Mouse (Mus musculus) lung, postnatal 0 days (tissue): ENCODE results near the gene Ncam1. TPM values are rescaled to one million over a fixed set of nuclear protein-coding genes. Genes with fewer than 3 reads are reported as not detected.

ENCODE experiments used
- ATAC-seq: fragments of 200-750 bp; cut with Nextera tagmentation; 2 replicates; pipeline ENCODE4 v1.8.0; 2017; ENCODE audit warnings: moderate library complexity
- DNase-seq: peaks from one replicate; pipeline ENCODE4 v3.0.0-alpha.2; 2016; ENCODE audit warnings: low spot score
- H3K27ac ChIP-seq: fragments of 300-500 bp; sonication (generic); 2 replicates; pipeline ENCODE4 v1.5.1; 2014; ENCODE audit warnings: antibody characterized with exemption, mild to moderate bottlenecking, low read length, mixed read lengths
- H3K27me3 ChIP-seq: fragments of 300-500 bp; sonication (generic); replicated peaks from 2 replicates; pipeline ENCODE4 v1.6.1; 2014; ENCODE audit warnings: low read length, mixed read lengths; ENCODE audit not compliant: insufficient read depth
- H3K36me3 ChIP-seq: fragments of 300-500 bp; sonication (generic); 2 replicates; pipeline ENCODE4 v1.6.1; 2014; ENCODE audit warnings: low read length, mixed read lengths; ENCODE audit not compliant: insufficient read depth
- H3K4me1 ChIP-seq: fragments of 300-500 bp; sonication (generic); 2 replicates; pipeline ENCODE4 v1.6.1; 2014; ENCODE audit warnings: antibody characterized with exemption, low read depth, low read length, mixed read lengths; ENCODE audit not compliant: insufficient read depth
- H3K4me2 ChIP-seq: fragments of 300-500 bp; sonication (generic); replicated peaks from 2 replicates; pipeline ENCODE4 v1.6.1; 2014; ENCODE audit warnings: low read depth, mild to moderate bottlenecking, low read length, moderate library complexity, mixed read lengths
- H3K4me3 ChIP-seq: fragments of 300-500 bp; sonication (generic); 2 replicates; pipeline ENCODE4 v1.5.1; 2014; ENCODE audit warnings: low read depth, low read length
- H3K9ac ChIP-seq: fragments of 300-500 bp; sonication (generic); replicated peaks from 2 replicates; pipeline ENCODE4 v1.6.1; 2014; ENCODE audit warnings: low read depth, mild to moderate bottlenecking
- H3K9me3 ChIP-seq: fragments of 300-500 bp; sonication (generic); 2 replicates; pipeline ENCODE4 v1.6.1; 2016; ENCODE audit warnings: low read length, mixed read lengths
- CTCF ChIP-seq: IDR thresholded peaks from 2 replicates; pipeline ENCODE4 v1.5.1; 2016; ENCODE audit warnings: antibody characterized with exemption, mild to moderate bottlenecking
- EP300 ChIP-seq: IDR thresholded peaks from 2 replicates; pipeline ENCODE4 v1.6.1; 2016; ENCODE audit warnings: antibody characterized with exemption, mild to moderate bottlenecking, control low read depth
- WGBS: fragments of 180-500 bp; shearing (Covaris S2); extraction: QIAGEN DNeasy Blood & Tissue Kit; methylation state at CpG from one replicate; pipeline ENCODE4 v1.1.7; 2014; 5-methylcytosine and 5-hydroxymethylcytosine counted together
- polyA plus RNA-seq: library from polyadenylated mRNA; unstranded; fragments of >200 nt; fragmentation: Nextera tagmentation; extraction: Ambion mirVana; gene quantifications from 2 replicates; pipeline ENCODE4 v1.2.1, GENCODE M21; 2015

Gene Ncam1
- polyA plus RNA-seq, 1 experiment from 2014 or later: 2.4 TPM

GRCm38 (mm10) chr9:49675696-49676465, 122.8 kb downstream of the Ncam1 start:
- no peaks in the 10 kb centered on the region for H3K36me3 ChIP-seq
- ATAC-seq (no peak), DNase-seq (no peak)
- H3K4me1 ChIP-seq: no peaks in the 10 kb centered on the region
- no peaks in the 10 kb centered on the region for H3K27me3 ChIP-seq
- no peak overlapping the region for H3K4me3 ChIP-seq
- WGBS: 66% methylated on average over 9 of the region's 9 CpGs
- no peak overlapping the region for H3K9ac ChIP-seq
- no peak for TF ChIP-seq CTCF
- no peak for TF ChIP-seq EP300
- H3K27ac ChIP-seq: no peak overlapping the region
- H3K9me3 ChIP-seq: no peaks in the 10 kb centered on the region
- no peak overlapping the region for H3K4me2 ChIP-seq

GRCm38 (mm10) chr9:49672646-49673199, 126.0 kb downstream of the Ncam1 start:
- TF ChIP-seq EP300 (no peak), CTCF (no peak)
- Histone ChIP-seq H3K9ac (no peak overlapping the region), H3K9me3 (no peaks in the 10 kb centered on the region), H3K36me3 (no peaks in the 10 kb centered on the region), H3K27ac (no peak overlapping the region), H3K4me1 (no peaks in the 10 kb centered on the region), H3K4me2 (no peak overlapping the region), H3K27me3 (no peaks in the 10 kb centered on the region), H3K4me3 (no peak overlapping the region)
- DNase-seq (no peak), ATAC-seq (no peak)
- 71% methylated on average over 6 of the region's 6 CpGs for WGBS

- Histone ChIP-seq H3K4me2 (no peak overlapping the region), H3K9me3 (no peaks in the 10 kb centered on the region), H3K36me3 (no peaks in the 10 kb centered on the region), H3K4me1 (no peaks in the 10 kb centered on the region), H3K4me3 (no peak overlapping the region), H3K27ac (no peak overlapping the region), H3K9ac (no peak overlapping the region), H3K27me3 (no peaks in the 10 kb centered on the region)
- no peak for TF ChIP-seq EP300
- no peak for TF ChIP-seq CTCF
- ATAC-seq (no peak), DNase-seq (no peak)
Observed at GRCm38 (mm10) chr9:49667066-49667465, 131.7 kb downstream of the Ncam1 start.

- Histone ChIP-seq H3K4me2 (no peak overlapping the region), H3K27ac (no peak overlapping the region), H3K4me1 (no peaks in the 10 kb centered on the region), H3K36me3 (no peaks in the 10 kb centered on the region), H3K9ac (no peak overlapping the region), H3K27me3 (no peaks in the 10 kb centered on the region), H3K9me3 (no peaks in the 10 kb centered on the region), H3K4me3 (no peak overlapping the region)
- WGBS: 47% methylated on average over 5 of the region's 5 CpGs
- ATAC-seq (no peak), DNase-seq (peak; percentile 17)
- TF ChIP-seq CTCF (no peak), EP300 (no peak)
Observed at GRCm38 (mm10) chr9:49665361-49665760, 133.4 kb downstream of the Ncam1 start.

- 90% methylated on average over 8 of the region's 8 CpGs for WGBS
Observed at GRCm38 (mm10) chr9:49663927-49664320, 134.8 kb downstream of the Ncam1 start.

GRCm38 (mm10) chr9:49662958-49663926, 135.5 kb downstream of the Ncam1 start:
- ATAC-seq (no peak), DNase-seq (peak; percentile 6)
- H3K4me2 ChIP-seq: no peak overlapping the region
- no peaks in the 10 kb centered on the region for H3K36me3 ChIP-seq
- no peaks in the 10 kb centered on the region for H3K4me1 ChIP-seq
- WGBS: 74% methylated on average over 8 of the region's 8 CpGs
- no peaks in the 10 kb centered on the region for H3K27me3 ChIP-seq
- TF ChIP-seq EP300: no peak
- TF ChIP-seq CTCF: peak; percentile 45
- H3K9me3 ChIP-seq: no peaks in the 10 kb centered on the region
- H3K27ac ChIP-seq: no peak overlapping the region
- H3K9ac ChIP-seq: no peak overlapping the region
- no peak overlapping the region for H3K4me3 ChIP-seq

More at GRCm38 (mm10) chr9:49663927-49664320, 134.8 kb downstream of the Ncam1 start:
- no peaks in the 10 kb centered on the region for H3K4me1 ChIP-seq
- H3K27ac ChIP-seq: no peak overlapping the region
- no peaks in the 10 kb centered on the region for H3K9me3 ChIP-seq
- DNase-seq (no peak), ATAC-seq (no peak)
- no peak overlapping the region for H3K9ac ChIP-seq
- no peaks in the 10 kb centered on the region for H3K27me3 ChIP-seq
- H3K36me3 ChIP-seq: no peaks in the 10 kb centered on the region
- no peak overlapping the region for H3K4me2 ChIP-seq
- no peak for TF ChIP-seq EP300
- TF ChIP-seq CTCF: no peak
- no peak overlapping the region for H3K4me3 ChIP-seq
